Mouse (Mus musculus): ENCODE results near the gene Rnpep.
A peak's percentile ranks its signal among the peaks of the same experiment; 100 is the strongest.

DNA sequence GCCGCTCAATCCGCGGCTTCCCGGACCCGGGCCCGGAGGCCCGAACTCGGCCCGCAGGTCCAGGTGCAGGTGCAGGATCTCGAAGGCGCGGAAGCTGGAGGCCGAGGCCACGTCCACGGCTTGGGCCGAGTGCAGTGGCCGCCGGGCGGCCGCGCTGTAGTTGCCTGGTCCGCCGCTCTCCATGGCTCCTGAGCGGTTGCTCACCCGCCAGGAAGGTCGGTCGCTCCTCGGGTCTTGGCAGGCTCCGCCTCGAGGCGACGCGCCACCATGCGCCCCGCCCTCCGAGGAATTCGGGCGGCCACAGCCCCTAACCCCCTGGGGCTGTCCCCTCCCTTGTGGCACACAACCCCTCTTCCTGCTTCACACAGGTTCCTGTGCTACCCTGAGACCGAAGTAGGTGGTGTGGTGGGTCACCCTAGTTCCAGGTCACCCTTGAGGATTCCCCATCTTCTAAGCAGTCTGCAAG lies at the start of gene Rnpep:
- no peak for TF ChIP-seq CTCF (IDR thresholded peaks at IDR 0.05; ENCODE audit: borderline replicate concordance, insufficient read depth, low read depth, low read length)
- TF ChIP-seq POLR2A (IDR thresholded peaks at IDR 0.05; ENCODE audit: borderline replicate concordance, insufficient read depth, low read length), result peak; percentile 64; the same call in 1 of the 2 replicates
